Mouse (Mus musculus) forebrain, embryonic 14.5 days (tissue): ENCODE data around the gene Lhfpl3. TPM values are rescaled to one million over a fixed set of nuclear protein-coding genes. Genes with fewer than 3 reads are reported as not detected.

ENCODE experiments used
- ATAC-seq: fragments of 200-750 bp; cut with Nextera tagmentation; 2 replicates; pipeline ENCODE4 v1.8.0; 2017; ENCODE audit warnings: mild to moderate bottlenecking, moderate library complexity
- DNase-seq: peaks from one replicate; pipeline ENCODE4 v3.0.0-alpha.2; 2015; ENCODE audit warnings: low spot score
- H3K27ac ChIP-seq: fragments of 300-500 bp; sonication (generic); 2 replicates; pipeline ENCODE4 v1.5.1; 2014; ENCODE audit warnings: low read depth, mild to moderate bottlenecking, control low read depth, low read length, moderate library complexity
- H3K27me3 ChIP-seq: fragments of 300-500 bp; sonication (generic); replicated peaks from 2 replicates; pipeline ENCODE4 v1.6.1; 2014; ENCODE audit warnings: low read length, control low read depth, mixed read lengths; ENCODE audit not compliant: control insufficient read depth, insufficient read depth
- H3K36me3 ChIP-seq: fragments of 300-500 bp; sonication (generic); 2 replicates; pipeline ENCODE4 v1.6.1; 2014; ENCODE audit warnings: low read length, control low read depth; ENCODE audit not compliant: control insufficient read depth, insufficient read depth
- H3K4me1 ChIP-seq: fragments of 300-500 bp; sonication (generic); 2 replicates; pipeline ENCODE4 v1.6.1; 2014; ENCODE audit warnings: antibody characterized with exemption, low read length, control low read depth; ENCODE audit not compliant: control insufficient read depth, insufficient read depth
- H3K4me2 ChIP-seq: fragments of 300-500 bp; sonication (generic); 2 replicates; pipeline ENCODE4 v1.6.1; 2014; ENCODE audit warnings: mild to moderate bottlenecking, control low read depth, low read length
- H3K4me3 ChIP-seq: fragments of 300-500 bp; sonication (generic); 2 replicates; pipeline ENCODE4 v1.5.1; 2014; ENCODE audit warnings: low read depth, low read length, control low read depth
- H3K9ac ChIP-seq: fragments of 300-500 bp; sonication (generic); 2 replicates; pipeline ENCODE4 v1.6.1; 2014; ENCODE audit warnings: mild to moderate bottlenecking, low read length, control low read depth, moderate library complexity
- H3K9me3 ChIP-seq: fragments of 300-500 bp; sonication (generic); replicated peaks from 2 replicates; pipeline ENCODE4 v1.6.1; 2016; ENCODE audit warnings: low read length, control low read depth, mixed read lengths; ENCODE audit not compliant: control insufficient read depth
- WGBS: fragments of 180-500 bp; shearing (Covaris S2); extraction: QIAGEN DNeasy Blood & Tissue Kit; methylation state at CpG from one replicate; pipeline ENCODE4 v1.1.7; 2014; 5-methylcytosine and 5-hydroxymethylcytosine counted together
- polyA plus RNA-seq: library from polyadenylated mRNA; unstranded; fragments of >200 nt; fragmentation: Nextera tagmentation; extraction: Ambion mirVana; gene quantifications from 2 replicates; pipeline ENCODE4 v1.2.1, GENCODE M21; 2014

The Lhfpl3 gene
- polyA plus RNA-seq, 1 experiment from 2014 or later: 9.3 TPM

DNA sequence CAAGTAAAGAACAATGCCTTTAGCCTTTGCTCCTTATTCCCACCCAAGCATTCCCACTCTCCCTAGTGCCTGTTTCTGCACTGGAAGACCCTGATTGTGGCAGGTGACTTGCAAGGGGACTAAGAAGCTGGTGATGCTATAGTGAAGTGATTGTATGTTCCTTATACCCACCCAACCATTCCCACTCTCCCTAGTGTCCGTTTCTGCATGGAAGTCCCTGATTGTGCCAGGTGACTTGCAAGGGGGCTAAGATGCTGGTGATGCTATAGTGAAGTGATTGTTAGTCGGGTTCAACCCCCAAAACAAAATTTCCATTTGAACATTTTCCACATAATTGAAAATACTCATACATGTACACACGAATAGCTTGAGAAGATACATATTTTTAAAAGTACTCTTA lies 151.4 kb downstream of the Lhfpl3 start:
- Histone ChIP-seq H3K4me2 (no peak overlapping the region), H3K27ac (peak overlapping the region; percentile 11; the same call in 1 of the 2 replicates), H3K27me3 (no peaks in the 10 kb centered on the region), H3K4me1 (no peaks in the 10 kb centered on the region), H3K9me3 (no peaks in the 10 kb centered on the region), H3K36me3 (no peaks in the 10 kb centered on the region), H3K4me3 (no peak overlapping the region), H3K9ac (no peak overlapping the region)
- ATAC-seq: no peak
- 91% methylated on average over 3 of the region's 3 CpGs for WGBS
- no peak for DNase-seq

- 65% methylated on average over 7 of the region's 7 CpGs for WGBS
- Histone ChIP-seq H3K9ac (no peak overlapping the region), H3K27me3 (no peaks in the 10 kb centered on the region), H3K4me3 (no peak overlapping the region), H3K4me2 (no peak overlapping the region), H3K4me1 (no peaks in the 10 kb centered on the region), H3K36me3 (no peaks in the 10 kb centered on the region), H3K9me3 (no peaks in the 10 kb centered on the region), H3K27ac (peak overlapping the region; percentile 50; the same call in 1 of the 2 replicates)
- ATAC-seq: peak; percentile 66
- peak; percentile 80 for DNase-seq
Observed at GRCm38 (mm10) chr5:22897656-22898289, 151.9 kb downstream of the Lhfpl3 start.

- H3K36me3 ChIP-seq: no peaks in the 10 kb centered on the region
- no peak overlapping the region for H3K27ac ChIP-seq
- H3K9me3 ChIP-seq: no peaks in the 10 kb centered on the region
- H3K4me3 ChIP-seq: no peak overlapping the region
- DNase-seq: no peak
- 86% methylated on average over 2 of the region's 2 CpGs for WGBS
- no peaks in the 10 kb centered on the region for H3K27me3 ChIP-seq
- no peaks in the 10 kb centered on the region for H3K4me1 ChIP-seq
- no peak overlapping the region for H3K9ac ChIP-seq
- H3K4me2 ChIP-seq: no peak overlapping the region
- no peak for ATAC-seq
Observed at GRCm38 (mm10) chr5:22898593-22898992, 152.7 kb downstream of the Lhfpl3 start.

- DNase-seq (no peak), ATAC-seq (no peak)
- Histone ChIP-seq H3K9me3 (no peaks in the 10 kb centered on the region), H3K4me1 (no peaks in the 10 kb centered on the region), H3K27me3 (no peaks in the 10 kb centered on the region), H3K9ac (no peak overlapping the region), H3K27ac (no peak overlapping the region), H3K4me3 (no peak overlapping the region), H3K36me3 (no peaks in the 10 kb centered on the region), H3K4me2 (no peak overlapping the region)
Observed at GRCm38 (mm10) chr5:22899913-22900312, 154.1 kb downstream of the Lhfpl3 start.

DNA sequence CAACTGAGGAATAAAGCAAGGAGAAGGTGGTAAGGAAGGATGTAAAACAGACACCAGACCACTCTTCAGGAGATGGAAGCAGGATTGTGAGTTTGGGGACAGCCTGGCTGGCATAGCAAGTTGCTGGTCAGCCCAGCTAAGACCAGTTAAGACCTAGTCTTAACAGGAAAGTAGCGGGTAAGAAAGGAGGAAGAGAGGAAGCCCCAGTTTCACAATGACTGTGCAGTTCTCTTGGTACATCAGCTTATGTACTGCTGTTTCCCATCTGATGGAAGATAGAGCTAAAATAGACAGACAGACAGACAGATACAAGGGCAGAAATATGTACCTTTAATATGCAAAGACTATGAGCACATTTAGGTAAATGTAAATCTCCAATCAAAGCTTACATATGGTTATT lies 171.3 kb downstream of the Lhfpl3 start:
- H3K36me3 ChIP-seq: no peaks in the 10 kb centered on the region
- no peak for DNase-seq
- no peak overlapping the region for H3K4me3 ChIP-seq
- H3K9ac ChIP-seq: no peak overlapping the region
- ATAC-seq: no peak
- no peak overlapping the region for H3K4me2 ChIP-seq
- no peaks in the 10 kb centered on the region for H3K4me1 ChIP-seq
- no peaks in the 10 kb centered on the region for H3K9me3 ChIP-seq
- WGBS: 91% methylated on average over 1 of the region's 1 CpGs
- no peak overlapping the region for H3K27ac ChIP-seq
- H3K27me3 ChIP-seq: no peaks in the 10 kb centered on the region

- Histone ChIP-seq H3K36me3 (no peaks in the 10 kb centered on the region), H3K27ac (no peak overlapping the region), H3K27me3 (no peaks in the 10 kb centered on the region), H3K9me3 (no peaks in the 10 kb centered on the region), H3K9ac (no peak overlapping the region), H3K4me1 (no peaks in the 10 kb centered on the region), H3K4me3 (no peak overlapping the region), H3K4me2 (no peak overlapping the region)
- ATAC-seq (no peak), DNase-seq (peak; percentile 68)
Observed at GRCm38 (mm10) chr5:22926171-22926570, 180.3 kb downstream of the Lhfpl3 start.

GRCm38 (mm10) chr5:22928746-22929145 lies 182.9 kb downstream of the Lhfpl3 start:
- 39% methylated on average over 2 of the region's 2 CpGs for WGBS
- Histone ChIP-seq H3K4me2 (no peak overlapping the region), H3K9me3 (no peaks in the 10 kb centered on the region), H3K27ac (no peak overlapping the region), H3K9ac (no peak overlapping the region), H3K4me1 (no peaks in the 10 kb centered on the region), H3K27me3 (no peaks in the 10 kb centered on the region), H3K4me3 (no peak overlapping the region), H3K36me3 (no peaks in the 10 kb centered on the region)
- ATAC-seq: no peak
- DNase-seq: peak; percentile 20

DNA sequence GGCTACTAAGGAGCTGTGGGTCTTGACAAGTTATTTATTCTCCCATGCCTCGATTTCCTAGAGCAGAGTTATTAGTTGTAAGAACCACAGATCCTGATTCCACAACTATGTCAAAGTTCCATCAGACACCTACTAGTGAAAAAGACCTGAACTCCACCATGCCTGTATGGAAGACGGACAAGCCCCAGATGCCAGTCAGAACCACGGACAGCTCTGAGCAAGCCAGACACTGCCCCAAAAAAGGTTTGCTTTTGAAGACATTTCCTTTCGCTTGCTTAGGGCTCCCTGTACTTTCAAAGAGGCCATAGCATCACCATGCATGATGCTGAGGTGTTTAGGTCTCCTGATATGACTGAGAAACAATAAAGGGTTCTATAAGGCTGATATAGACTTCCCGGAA lies 197.4 kb downstream of the Lhfpl3 start:
- no peaks in the 10 kb centered on the region for H3K36me3 ChIP-seq
- 66% methylated on average over 5 of the region's 5 CpGs for WGBS
- no peak for DNase-seq

GRCm38 (mm10) chr5:22963300-22963699 lies 217.4 kb downstream of the Lhfpl3 start:
- no peaks in the 10 kb centered on the region for H3K4me1 ChIP-seq
- ATAC-seq (no peak), DNase-seq (no peak)
- H3K27me3 ChIP-seq: no peaks in the 10 kb centered on the region
- H3K9ac ChIP-seq: no peak overlapping the region
- no peaks in the 10 kb centered on the region for H3K36me3 ChIP-seq
- H3K27ac ChIP-seq: no peak overlapping the region
- 72% methylated on average over 6 of the region's 6 CpGs for WGBS
- no peak overlapping the region for H3K4me3 ChIP-seq
- H3K4me2 ChIP-seq: no peak overlapping the region
- H3K9me3 ChIP-seq: no peaks in the 10 kb centered on the region

More for the DNA sequence above, 197.4 kb downstream of the Lhfpl3 start:
- ATAC-seq: no peak
- no peak overlapping the region for H3K4me3 ChIP-seq
- no peaks in the 10 kb centered on the region for H3K9me3 ChIP-seq
- no peak overlapping the region for H3K9ac ChIP-seq
- no peak overlapping the region for H3K27ac ChIP-seq
- H3K4me2 ChIP-seq: no peak overlapping the region
- no peaks in the 10 kb centered on the region for H3K27me3 ChIP-seq
- H3K4me1 ChIP-seq: no peaks in the 10 kb centered on the region
